Mouse (Mus musculus) erythroid progenitor cell, adult 5-6 weeks (primary cell): ENCODE measurements around the gene Arl6ip5. TPM values are rescaled to one million over a fixed set of nuclear protein-coding genes. Genes with fewer than 3 reads are reported as not detected.
A peak's percentile ranks its signal among the peaks of the same experiment; 100 is the strongest.
"Not testable (repeated sequence)": the region's sequence is repeated elsewhere in the genome, so short reads cannot be mapped to it uniquely, and the experiment has no call there.

ENCODE experiments used
- ATAC-seq: replicated peaks from 2 replicates; pipeline ENCODE4 v1.8.0; 2016; ENCODE audit warnings: moderate number of reproducible peaks, mild to moderate bottlenecking, moderate TSS enrichment, inconsistent platforms; ENCODE audit not compliant: poor library complexity, low FRiP score, severe bottlenecking
- total RNA-seq, 2 experiments: library from RNA; stranded (forward) in 1 of 2; stranded (reverse) in 1 of 2; fragments of 150-400 nt in 1 of 2; fragments of 186-747, 209-891 nt in 1 of 2; gene quantifications; 2 replicates each; pipeline versions ENCODE4 v1.2.3 to v1.2.4; 2015 to 2017; ENCODE audit warnings: low replicate concordance in 2 of 2

Arl6ip5 gene
- total RNA-seq, 2 experiments from 2014 or later = 13.0 to 16.7 TPM

GRCm38 (mm10) chr6:97222321-97222720, 11.8 kb downstream of the Arl6ip5 start:
- ATAC-seq = 0 out of 2 replicates have a peak, but pooled peaks have one; percentile 8

GRCm38 (mm10) chr6:97222931-97223467, 12.5 kb downstream of the Arl6ip5 start:
- ATAC-seq = no peak

DNA sequence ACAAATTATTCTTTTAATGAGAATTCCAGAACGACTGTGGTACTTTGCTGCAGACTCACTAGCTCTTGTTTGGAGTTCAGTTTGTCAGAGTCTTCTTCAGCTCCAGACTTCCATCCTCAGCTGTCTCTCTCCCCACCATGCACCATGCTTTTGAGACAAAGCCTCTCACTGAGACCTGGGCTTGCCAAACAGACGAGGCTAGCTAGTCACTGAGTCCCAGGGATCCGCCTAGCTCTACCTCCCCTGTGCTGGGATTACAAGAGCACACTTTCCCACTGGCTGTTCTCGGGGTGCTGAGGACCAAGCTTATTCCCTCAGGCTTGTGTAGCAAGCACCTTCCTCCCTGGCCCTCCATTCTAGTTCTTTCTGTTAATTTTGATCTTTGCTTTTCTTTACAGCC, 13.1 kb downstream of the Arl6ip5 start:
- no peak for ATAC-seq

DNA sequence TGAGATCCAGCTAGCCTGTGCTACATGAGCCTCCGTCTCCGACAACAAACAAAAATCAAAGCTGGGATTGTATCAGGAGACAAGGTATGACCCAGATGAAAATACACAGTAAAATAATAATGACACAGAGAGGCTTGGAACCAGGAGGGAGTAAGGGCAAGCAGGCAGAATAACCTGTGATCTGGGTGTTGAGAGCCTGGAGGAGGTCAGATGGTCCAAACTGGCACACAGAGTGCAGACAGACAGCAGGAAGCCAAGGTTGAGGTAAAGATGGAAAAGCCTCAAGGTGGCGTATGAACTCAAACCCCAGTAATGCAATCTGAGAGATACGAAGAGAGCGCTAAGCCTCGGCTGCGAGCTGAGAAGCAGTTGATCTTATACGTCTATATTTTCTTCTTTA, 14.0 kb downstream of the Arl6ip5 start:
- no peak for ATAC-seq

- no peak for ATAC-seq
Measured at GRCm38 (mm10) chr6:97226083-97226491, 15.6 kb downstream of the Arl6ip5 start.

DNA sequence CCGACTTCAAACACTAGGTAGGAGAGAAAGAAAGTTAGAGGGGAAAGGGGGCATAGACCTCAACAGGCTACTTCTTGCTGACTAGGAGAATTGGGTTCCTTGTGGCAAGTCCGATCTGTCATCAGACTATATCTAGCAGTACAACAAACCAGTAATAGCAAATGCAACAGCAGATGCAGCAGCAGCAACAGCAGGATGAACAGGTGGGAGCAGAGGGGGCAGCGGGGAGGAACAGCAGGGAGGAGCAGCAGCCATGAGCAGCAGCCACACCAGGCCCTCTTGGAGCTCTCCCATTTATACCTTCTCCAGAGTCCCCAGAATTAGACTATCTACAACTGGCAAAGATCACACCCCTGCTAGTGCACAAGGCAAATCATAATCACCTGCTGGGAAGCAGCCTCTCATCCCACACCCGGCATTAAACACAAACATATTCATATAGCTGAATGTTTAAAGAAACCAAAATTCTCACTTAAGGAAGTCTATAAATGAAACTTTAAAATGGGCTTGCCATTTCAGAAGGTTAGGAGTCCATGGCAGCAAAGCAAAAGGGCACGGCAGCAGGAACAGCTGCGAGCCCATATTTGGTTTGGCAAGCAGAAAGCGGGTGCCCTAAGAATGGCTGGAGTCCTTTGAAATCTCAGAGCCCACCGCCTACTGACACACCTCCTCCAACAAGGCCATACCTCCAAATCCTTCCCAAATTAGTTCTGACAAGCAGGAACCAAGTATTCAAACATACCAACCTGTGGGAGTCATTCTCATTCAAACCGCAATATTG, 16.8 kb downstream of the Arl6ip5 start:
- ATAC-seq = no peak

DNA sequence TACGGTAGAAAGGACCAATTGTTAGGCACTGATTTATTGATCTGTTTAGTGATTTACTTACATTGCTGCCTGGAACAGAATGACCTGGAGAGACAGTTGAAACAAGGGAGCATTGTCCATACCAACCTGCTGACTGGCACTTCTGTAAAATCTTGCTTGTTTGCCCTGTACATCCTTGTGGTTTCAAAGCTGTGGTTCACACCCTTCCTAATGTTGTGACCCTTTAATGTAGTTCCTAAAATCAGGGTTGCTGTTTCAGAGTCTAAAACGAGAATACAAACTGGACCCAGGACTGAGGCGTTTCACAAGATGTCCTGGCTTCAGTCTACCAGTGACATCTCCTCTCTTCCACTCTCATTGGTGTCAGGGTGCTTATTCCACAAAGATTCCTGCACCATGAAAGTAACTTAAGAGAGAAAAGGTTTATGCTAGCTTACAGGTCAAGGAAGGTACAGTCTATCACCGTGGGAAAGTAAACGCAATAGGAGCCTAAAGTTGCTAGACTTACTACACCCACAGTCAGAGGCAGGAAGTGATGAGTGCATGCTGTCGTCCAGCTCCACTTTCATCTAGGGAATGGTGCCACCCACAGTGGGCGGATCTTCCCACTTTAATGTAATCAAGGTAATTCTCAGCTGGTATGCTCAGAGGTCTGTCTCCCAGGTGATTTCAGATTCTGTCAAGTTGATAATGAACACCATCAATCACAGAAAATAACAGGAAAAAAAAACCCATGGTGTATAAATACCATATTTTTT, 24.6 kb downstream of the Arl6ip5 start:
- no peak for ATAC-seq

- ATAC-seq = no peak
Measured at GRCm38 (mm10) chr6:97236088-97236487, 25.6 kb downstream of the Arl6ip5 start.

GRCm38 (mm10) chr6:97239360-97239759, 28.9 kb downstream of the Arl6ip5 start:
- ATAC-seq = no peak

DNA sequence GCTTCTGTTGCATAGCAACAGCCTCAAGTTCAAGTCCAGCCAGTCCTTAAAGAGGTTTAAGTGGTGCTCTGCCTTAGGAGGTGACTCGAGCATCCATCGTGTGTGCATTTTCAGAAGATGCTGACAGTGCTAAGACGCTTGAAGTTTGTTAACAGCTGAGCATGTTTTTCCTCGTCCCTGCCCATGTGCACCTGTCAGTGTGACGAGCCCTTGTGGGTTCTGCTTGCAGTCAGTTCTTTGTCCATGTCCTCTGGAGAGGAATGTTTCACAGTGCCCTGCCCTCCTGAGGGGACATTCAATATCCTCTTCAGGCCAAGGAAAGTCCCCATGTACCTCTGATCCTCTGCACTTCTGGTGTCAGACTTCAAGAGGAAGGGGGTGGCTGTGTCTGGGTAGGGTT, 29.6 kb downstream of the Arl6ip5 start:
- no peak for ATAC-seq

GRCm38 (mm10) chr6:97242522-97242921, 32.0 kb downstream of the Arl6ip5 start:
- no peak for ATAC-seq

DNA sequence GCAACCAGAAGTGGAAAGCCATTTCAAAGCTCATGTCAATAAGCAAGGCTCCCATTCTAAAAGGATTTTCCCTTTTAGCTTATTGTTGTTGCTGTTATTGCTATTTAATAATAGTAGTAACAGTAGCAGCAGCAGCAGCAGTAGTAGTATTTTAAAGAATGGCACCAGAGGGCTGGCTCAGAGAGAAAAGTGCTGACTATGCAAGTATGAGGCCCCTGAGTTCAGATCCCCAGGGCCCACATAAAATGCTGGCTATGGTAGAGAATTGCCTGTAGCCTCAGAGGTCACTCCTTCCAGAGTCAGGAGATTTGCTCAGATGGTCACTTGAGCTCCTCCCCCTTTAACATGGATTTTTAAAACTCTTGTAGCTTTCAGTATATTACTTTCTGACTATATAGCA, 34.7 kb downstream of the Arl6ip5 start:
- no peak for ATAC-seq

GRCm38 (mm10) chr6:97250966-97251365, 40.5 kb downstream of the Arl6ip5 start:
- ATAC-seq = no peak; the same call in 1 of the 2 replicates

DNA sequence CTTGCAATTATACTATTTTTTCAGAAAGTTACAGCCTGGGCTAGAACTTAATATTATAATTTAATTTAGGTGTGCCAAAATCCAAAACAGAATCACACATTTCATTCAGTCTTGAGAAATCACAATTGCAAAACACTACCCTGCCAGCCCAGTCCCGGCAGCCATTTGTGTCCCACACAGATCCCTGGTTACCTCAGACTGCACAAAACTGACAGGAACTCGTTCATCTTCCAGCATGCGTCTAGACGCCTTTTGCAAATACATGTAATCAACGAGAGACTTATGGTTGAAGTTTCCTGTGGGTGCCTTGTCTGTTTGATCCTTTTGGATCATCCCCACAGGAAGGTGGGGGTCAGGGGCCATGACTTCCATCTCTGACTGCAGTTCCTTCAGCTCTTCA, 41.6 kb downstream of the Arl6ip5 start:
- ATAC-seq = no peak

GRCm38 (mm10) chr6:97252711-97253221, 42.3 kb downstream of the Arl6ip5 start, which contains the start of gene Lmod3:
Lmod3 (minus strand) TSS chr6:97252759.
- no peak for ATAC-seq

GRCm38 (mm10) chr6:97258489-97258888, 48.0 kb downstream of the Arl6ip5 start:
- ATAC-seq = no peak

DNA sequence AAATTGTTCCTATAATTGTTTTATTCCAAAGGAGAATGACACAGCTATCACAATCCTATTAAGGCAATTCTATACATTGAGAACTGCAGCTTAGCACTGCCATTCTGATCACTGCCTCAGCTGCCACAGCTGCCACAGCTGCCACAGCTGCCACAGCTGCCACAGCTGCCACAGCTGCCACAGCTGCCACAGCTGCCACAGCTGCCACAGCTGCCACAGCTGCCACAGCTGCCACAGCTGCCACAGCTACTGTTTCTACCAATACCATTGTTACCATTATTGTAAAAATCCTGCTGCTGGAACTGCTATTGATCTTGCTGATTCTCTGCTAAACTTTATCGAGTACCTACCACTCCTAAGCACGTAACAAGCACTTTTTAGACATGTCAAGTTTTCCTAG, 49.4 kb downstream of the Arl6ip5 start:
- ATAC-seq = not testable (repeated sequence)

DNA sequence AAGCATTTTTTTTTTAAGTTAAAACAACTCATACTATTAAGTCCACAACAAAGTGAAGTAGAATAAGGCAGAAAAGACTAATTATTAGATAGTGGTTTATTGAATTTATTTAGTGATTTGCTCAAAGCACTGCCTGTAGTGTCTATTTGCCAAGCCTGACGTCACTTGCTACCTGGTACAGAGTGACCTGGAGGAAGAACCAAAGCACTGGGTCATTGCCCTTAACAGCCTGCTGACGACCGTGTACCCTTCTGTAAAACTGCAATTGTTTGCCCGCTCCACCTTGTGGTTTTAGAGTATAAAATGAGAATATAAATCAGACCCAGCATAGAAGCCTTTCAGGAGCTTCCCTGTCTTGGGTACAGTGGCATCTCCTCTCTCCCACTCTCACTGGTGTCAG, 51.7 kb downstream of the Arl6ip5 start:
- ATAC-seq = no peak

DNA sequence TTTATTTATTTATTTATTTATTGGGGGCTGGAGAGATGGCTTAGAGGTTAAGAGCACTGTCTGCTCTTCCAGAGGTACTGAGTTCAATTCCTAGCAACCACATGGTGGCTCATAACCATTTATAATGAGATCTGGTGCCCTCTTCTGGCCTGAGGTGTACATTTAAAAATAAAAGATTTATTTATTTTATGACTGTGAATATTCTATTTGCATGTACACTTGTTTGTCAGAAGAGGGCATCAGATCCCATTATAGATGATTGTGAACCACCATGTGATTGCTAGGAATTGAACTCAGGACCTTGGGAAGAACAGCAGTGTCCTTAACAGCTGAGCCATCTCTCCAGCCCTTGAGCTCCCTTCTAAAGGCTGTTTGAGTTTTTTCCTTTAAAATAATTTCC, 53.3 kb downstream of the Arl6ip5 start:
- not testable (repeated sequence) for ATAC-seq

- no peak for ATAC-seq
Measured at GRCm38 (mm10) chr6:97265240-97265639, 54.8 kb downstream of the Arl6ip5 start.

DNA sequence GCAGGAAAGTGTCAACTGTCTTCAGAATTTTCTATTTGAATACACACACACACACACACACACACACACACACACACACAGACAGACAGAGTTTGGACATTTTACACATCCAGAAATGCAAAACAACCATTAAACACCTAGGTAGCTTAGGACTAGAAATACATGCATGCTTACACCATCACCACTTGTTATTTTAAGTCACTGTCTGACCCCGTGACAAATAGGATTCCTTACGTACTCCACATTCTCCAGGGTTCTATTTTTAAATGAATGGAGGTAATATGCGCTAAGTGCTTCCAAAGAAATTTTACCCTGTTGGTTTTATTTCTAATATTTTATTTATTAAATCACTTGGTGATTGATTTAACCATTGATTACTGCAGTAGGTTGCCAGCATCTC, 55.2 kb downstream of the Arl6ip5 start:
- ATAC-seq = no peak
